Mouse (Mus musculus): Measurements from ENCODE around the gene Tspan4.

- TF ChIP-seq CTCF (IDR thresholded peaks at IDR 0.05; ENCODE audit: control insufficient read depth, insufficient read depth, insufficient replicate concordance, low read depth, low read length) = peak; percentile 22; the same call in 1 of the 2 replicates
- 0 out of 2 replicates have a peak, but pooled peaks have one; percentile 15 for TF ChIP-seq POLR2A (IDR thresholded peaks at IDR 0.05; ENCODE audit: control insufficient read depth, low read depth, low read length)
These were observed 6.7 kb downstream of the Tspan4 start for GRCm38 (mm10) chr7:141481498-141482401.

All from testis, adult 2 months (tissue).